Comparison of ENCODE assay signal across 9 mouse cellular contexts in genomic region chr11:62604886-62605618, GRCm38 (mm10). TPM values are rescaled to one million over a fixed set of nuclear protein-coding genes. Genes with fewer than 3 reads are reported as not detected.
DNase-seq lines count a peak whose midpoint lies in the region; ATAC-seq and TF ChIP-seq lines count a peak whose summit lies in the region.
"Had no signal": no experiment of that assay in that cellular context is flagged by ENCODE, and none has a peak within 500 bp of the region (broad histone marks: within the 10 kb centered on the region; RNA-seq: fewer than 3 reads in every experiment).

No protein-coding gene starts in this region.

- H3K9ac ChIP-seq in kidney, postnatal 0 days (ENCODE audit: low read depth, low read length), result no peak overlapping the region
- H3K9ac ChIP-seq in intestine, embryonic 14.5 days (ENCODE audit: low read length), result peak overlapping the region; percentile 92

- no peak for ATAC-seq in kidney, postnatal 0 days (replicated peaks; ENCODE audit: low FRiP score, low read depth)
- ATAC-seq in intestine, embryonic 14.5 days (replicated peaks; ENCODE audit: low FRiP score, low TSS enrichment, low read depth), result no peak

- H3ac ChIP-seq in myocyte (ENCODE audit: control insufficient read depth, insufficient read length), result no peak overlapping the region

- H3K4me2 ChIP-seq in kidney, postnatal 0 days (ENCODE audit: low read length), result peak overlapping the region; percentile 67; the same call in 1 of the 2 replicates
- H3K4me2 ChIP-seq in intestine, embryonic 14.5 days (ENCODE audit: low read length), result peak overlapping the region; percentile 80
- peak overlapping the region; percentile 90 for H3K4me2 ChIP-seq in myocyte (ENCODE audit: low read depth)

- DNase-seq in kidney, postnatal 0 days (ENCODE audit: low spot score), result no peak
- no peak for DNase-seq in kidney, postnatal 25 days
- peak; percentile 42 for DNase-seq in c-Kit-positive CD71-positive TER-119-negative erythroid progenitor cells, embryonic 14.5 days (ENCODE audit: low read depth)
- DNase-seq in intestine, embryonic 14.5 days (ENCODE audit: low spot score), result no peak
- DNase-seq in layer of hippocampus, postnatal 10 days (ENCODE audit: low spot score in 2 of 2), result no peak
- no peak for DNase-seq in adrenal gland, postnatal 10 days
- no peak for DNase-seq in spleen, postnatal 14 days (ENCODE audit: low spot score in 2 of 2)
- DNase-seq: kidney, postnatal 10 days had no signal

- TF ChIP-seq CTCF in kidney, postnatal 0 days (IDR thresholded peaks at IDR 0.05; ENCODE audit: low read depth), result no peak

- TF ChIP-seq POLR2A in myocyte (IDR thresholded peaks at IDR 0.05; ENCODE audit: insufficient read length, low read depth), result peak; percentile 36

- WGBS in kidney, postnatal 0 days, result 23% methylated on average over 3 of the region's 3 CpGs
- WGBS in intestine, embryonic 14.5 days, result 23% methylated on average over 3 of the region's 3 CpGs

- peaks cover 29% of the 10 kb centered on the region for H3K36me3 ChIP-seq in kidney, postnatal 0 days (ENCODE audit: insufficient read depth, low read length)
- H3K36me3 ChIP-seq in intestine, embryonic 14.5 days (ENCODE audit: control insufficient read depth, insufficient read depth, low read length), result peaks cover 58% of the 10 kb centered on the region
- peaks cover 42% of the 10 kb centered on the region for H3K36me3 ChIP-seq in myocyte (ENCODE audit: control insufficient read depth, insufficient read depth)

- H3K4me3 ChIP-seq in kidney, postnatal 0 days (replicated peaks; ENCODE audit: low read depth, low read length), result 0 out of 2 replicates have a peak overlapping the region, but pooled peaks have one; percentile 69
- H3K4me3 ChIP-seq in intestine, embryonic 14.5 days (ENCODE audit: low read depth, low read length), result peak overlapping the region; percentile 84
- peak overlapping the region; percentile 100 for H3K4me3 ChIP-seq in myocyte

- no peaks in the 10 kb centered on the region for H3K9me3 ChIP-seq in kidney, postnatal 0 days (replicated peaks; ENCODE audit: low read length)
- H3K9me3 ChIP-seq in intestine, embryonic 14.5 days (ENCODE audit: control insufficient read depth, low read length), result no peaks in the 10 kb centered on the region

- H3K27ac ChIP-seq in kidney, postnatal 0 days, result no peak overlapping the region
- peak overlapping the region; percentile 89 for H3K27ac ChIP-seq in intestine, embryonic 14.5 days (ENCODE audit: low read depth)

- 0 out of 2 replicates have a peak, but pooled peaks cover 6% of the 10 kb centered on the region for H3K4me1 ChIP-seq in kidney, postnatal 0 days (replicated peaks; ENCODE audit: insufficient read depth, low read length)
- H3K4me1 ChIP-seq in intestine, embryonic 14.5 days (replicated peaks; ENCODE audit: control insufficient read depth, insufficient read depth, low read length), result peaks cover 17% of the 10 kb centered on the region

- H3K79me2 ChIP-seq in myocyte (ENCODE audit: control insufficient read depth, insufficient read depth), result peaks cover 25% of the 10 kb centered on the region

- no peaks in the 10 kb centered on the region for H3K27me3 ChIP-seq in kidney, postnatal 0 days (ENCODE audit: insufficient read depth, low read length)
- no peaks in the 10 kb centered on the region for H3K27me3 ChIP-seq in intestine, embryonic 14.5 days (replicated peaks; ENCODE audit: control insufficient read depth, insufficient read depth, low read length)
- no peaks in the 10 kb centered on the region for H3K27me3 ChIP-seq in myocyte (ENCODE audit: control insufficient read depth, insufficient read depth, insufficient read length)

TF ChIP-seq in myocyte, 11 proteins besides CTCF, POLR2A, EP300 and RAD21:
- TF ChIP-seq SRF (IDR thresholded peaks at IDR 0.05; ENCODE audit: control insufficient read depth, insufficient read length, low read depth), result no peak
- TF ChIP-seq MYOD1 (IDR thresholded peaks at IDR 0.05; ENCODE audit: control insufficient read depth in 1 of 3, insufficient read length in 2 of 3, low read depth in 2 of 3), result peak in 1 of 3 experiments; percentile 24
- TF ChIP-seq TCF12 (IDR thresholded peaks at IDR 0.05; ENCODE audit: insufficient read depth, poor library complexity, severe bottlenecking), result no peak
- no peak for TF ChIP-seq E2F4 (IDR thresholded peaks at IDR 0.05; ENCODE audit: insufficient read depth)
- TF ChIP-seq USF1 (IDR thresholded peaks at IDR 0.05; ENCODE audit: low read depth), result no peak
- no peak for TF ChIP-seq CEBPB (IDR thresholded peaks at IDR 0.05; ENCODE audit: insufficient read depth, poor library complexity, severe bottlenecking)
- no peak for TF ChIP-seq TCF3 (IDR thresholded peaks at IDR 0.05; ENCODE audit: insufficient read length, low read depth)
- TF ChIP-seq MAX (IDR thresholded peaks at IDR 0.05; ENCODE audit: low read depth), result no peak
- TF ChIP-seq POLR2AphosphoS2 (IDR thresholded peaks at IDR 0.05; ENCODE audit: insufficient read length, low read depth), result peak; percentile 82
- peak in 1 of 3 experiments; percentile 17 for TF ChIP-seq MYOG (IDR thresholded peaks at IDR 0.05; ENCODE audit: control insufficient read depth in 1 of 3, insufficient read depth in 1 of 3, insufficient read length in 2 of 3, low read depth in 2 of 3)
- TF ChIP-seq REST (IDR thresholded peaks at IDR 0.05; ENCODE audit: insufficient read depth, insufficient read length), result no peak

RNA-seq across cellular contexts. Expression of gene Trpv2, which starts 30.8 kb away (rescaled TPM):
- polyA plus RNA-seq in kidney, postnatal 0 days (2015; fragmentation: Nextera tagmentation; extraction: Ambion mirVana), result 1.7 and 2.4 TPM in 2 replicates
- polyA plus RNA-seq in intestine, embryonic 14.5 days (2014; fragmentation: Nextera tagmentation; extraction: Ambion mirVana), result 11.6 and 12.4 TPM in 2 replicates
- 5.4 TPM for polyA plus RNA-seq in myocyte (2012; fragmentation: generic; extraction: Trizol)
- 10 to 100 TPM; 26.1 to 26.3 TPM for total RNA-seq in layer of hippocampus, postnatal 10 days (2021)
- 1 to 10 TPM; 5.0 to 5.6 TPM for total RNA-seq in adrenal gland, postnatal 10 days (2021)

RNA-seq across cellular contexts. Expression of gene Lrrc75a, which starts 43.3 kb away (rescaled TPM):
- 12.6 and 14.8 TPM in 2 replicates for polyA plus RNA-seq in kidney, postnatal 0 days (2015; fragmentation: Nextera tagmentation; extraction: Ambion mirVana)
- polyA plus RNA-seq in intestine, embryonic 14.5 days (2014; fragmentation: Nextera tagmentation; extraction: Ambion mirVana), result 12.9 and 13.7 TPM in 2 replicates
- polyA plus RNA-seq in myocyte (2012; fragmentation: generic; extraction: Trizol), result 19.5 TPM
- total RNA-seq in layer of hippocampus, postnatal 10 days (2021), result 10 to 100 TPM; 10.7 to 11.3 TPM
- 10 to 100 TPM; 28.1 to 29.6 TPM for total RNA-seq in adrenal gland, postnatal 10 days (2021)

RNA-seq across cellular contexts. Expression of gene Mmgt2, which starts 43.4 kb away (rescaled TPM):
- 70.8 and 73.1 TPM in 2 replicates for polyA plus RNA-seq in kidney, postnatal 0 days (2015; fragmentation: Nextera tagmentation; extraction: Ambion mirVana)
- 56.7 and 57.4 TPM in 2 replicates for polyA plus RNA-seq in intestine, embryonic 14.5 days (2014; fragmentation: Nextera tagmentation; extraction: Ambion mirVana)
- polyA plus RNA-seq in myocyte (2012; fragmentation: generic; extraction: Trizol), result 29.2 TPM
- total RNA-seq in layer of hippocampus, postnatal 10 days (2021), result 10 to 100 TPM; 19.1 to 23.4 TPM
- total RNA-seq in adrenal gland, postnatal 10 days (2021), result 10 to 100 TPM; 23.2 to 28.2 TPM

RNA-seq across cellular contexts. Expression of gene Ubb, which starts 54.1 kb away (rescaled TPM):
- polyA plus RNA-seq in kidney, postnatal 0 days (2015; fragmentation: Nextera tagmentation; extraction: Ambion mirVana), result 2,759 and 3,018 TPM in 2 replicates
- polyA plus RNA-seq in intestine, embryonic 14.5 days (2014; fragmentation: Nextera tagmentation; extraction: Ambion mirVana), result 2,820 and 3,158 TPM in 2 replicates
- 2,028 TPM for polyA plus RNA-seq in myocyte (2012; fragmentation: generic; extraction: Trizol)
- 1,000 to 10,000 TPM; 1,541 to 1,698 TPM for total RNA-seq in layer of hippocampus, postnatal 10 days (2021)
- total RNA-seq in adrenal gland, postnatal 10 days (2021), result 1,000 to 10,000 TPM; 1,093 to 1,186 TPM
